Mouse (Mus musculus): ENCODE data around the gene Tmem69. TPM values are rescaled to one million over a fixed set of nuclear protein-coding genes. Genes with fewer than 3 reads are reported as not detected.

The Tmem69 gene
- 43.1 TPM for polyA plus RNA-seq (2014; fragmentation: Illumina TruSeq; extraction: RNeasy Lipid Tissue Mini Kit (QIAGEN cat#74804); ENCODE audit: low read depth, low replicate concordance)

DNA sequence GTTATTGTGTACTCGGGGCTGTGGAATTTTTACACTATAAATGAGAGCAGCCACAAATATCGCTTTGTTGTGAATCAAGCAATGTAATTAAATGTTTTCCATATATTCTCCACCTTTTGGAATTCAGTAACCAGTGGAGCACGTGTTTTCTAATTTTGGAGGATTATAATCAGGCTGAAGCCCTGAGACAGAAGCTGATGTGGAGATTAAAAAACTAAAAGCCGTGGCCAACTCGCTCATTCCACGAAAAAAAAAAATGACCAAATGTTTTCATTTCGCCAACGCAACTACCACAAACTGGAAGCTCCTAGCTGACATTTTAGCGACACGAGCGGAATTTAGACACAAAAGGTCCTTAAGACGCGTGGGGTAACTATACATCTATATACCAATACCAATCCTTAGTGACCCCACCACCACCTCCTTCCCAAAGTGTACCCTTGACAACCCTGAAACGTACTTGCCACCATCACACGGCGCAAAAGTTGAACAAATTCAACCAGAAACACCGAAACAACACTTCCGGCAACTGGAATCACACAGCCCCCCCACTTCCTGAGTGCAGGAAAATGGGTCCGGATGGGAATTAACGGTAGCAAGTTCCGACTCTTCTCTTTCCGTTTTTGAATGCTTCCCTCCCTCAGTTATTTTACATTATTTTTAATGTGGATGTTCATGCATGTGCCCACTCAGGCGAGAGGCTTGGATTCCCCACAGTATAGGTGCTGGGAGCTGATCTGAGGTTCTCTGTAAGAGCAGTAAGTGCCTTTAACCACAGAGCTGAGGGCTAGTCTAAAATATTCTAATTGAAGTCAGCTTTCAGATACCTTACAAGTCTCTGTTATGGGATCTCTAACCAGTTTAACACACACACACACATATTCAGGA is at the start of gene Tmem69:
Gene Tmem69 (minus strand): TSS at position 524 of the 888 bp plus-strand sequence.

DNA sequence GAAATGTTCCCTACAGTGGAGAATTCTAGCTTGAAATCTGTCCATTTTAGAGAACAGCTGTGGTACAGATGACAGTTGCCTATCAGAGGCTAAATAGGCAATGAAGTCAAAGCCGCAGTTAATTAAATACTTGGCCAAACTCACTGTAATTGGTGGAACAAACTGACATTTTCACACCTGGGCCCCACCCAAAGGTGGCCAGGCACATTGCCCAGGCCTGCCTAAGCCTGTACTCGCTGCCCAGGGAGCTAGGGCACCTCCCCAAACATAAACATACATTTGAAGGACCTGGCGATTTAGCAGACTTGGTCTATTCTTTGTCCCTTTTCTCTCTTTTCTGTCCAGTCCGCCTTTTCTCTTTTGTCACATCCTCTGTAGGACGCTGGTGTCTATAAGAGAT is 40.6 kb upstream of the Tmem69 start, which contains the start of gene Ccdc17:
Gene Ccdc17 (plus strand): TSS at position 276 of the 400 bp plus-strand sequence.

DNA sequence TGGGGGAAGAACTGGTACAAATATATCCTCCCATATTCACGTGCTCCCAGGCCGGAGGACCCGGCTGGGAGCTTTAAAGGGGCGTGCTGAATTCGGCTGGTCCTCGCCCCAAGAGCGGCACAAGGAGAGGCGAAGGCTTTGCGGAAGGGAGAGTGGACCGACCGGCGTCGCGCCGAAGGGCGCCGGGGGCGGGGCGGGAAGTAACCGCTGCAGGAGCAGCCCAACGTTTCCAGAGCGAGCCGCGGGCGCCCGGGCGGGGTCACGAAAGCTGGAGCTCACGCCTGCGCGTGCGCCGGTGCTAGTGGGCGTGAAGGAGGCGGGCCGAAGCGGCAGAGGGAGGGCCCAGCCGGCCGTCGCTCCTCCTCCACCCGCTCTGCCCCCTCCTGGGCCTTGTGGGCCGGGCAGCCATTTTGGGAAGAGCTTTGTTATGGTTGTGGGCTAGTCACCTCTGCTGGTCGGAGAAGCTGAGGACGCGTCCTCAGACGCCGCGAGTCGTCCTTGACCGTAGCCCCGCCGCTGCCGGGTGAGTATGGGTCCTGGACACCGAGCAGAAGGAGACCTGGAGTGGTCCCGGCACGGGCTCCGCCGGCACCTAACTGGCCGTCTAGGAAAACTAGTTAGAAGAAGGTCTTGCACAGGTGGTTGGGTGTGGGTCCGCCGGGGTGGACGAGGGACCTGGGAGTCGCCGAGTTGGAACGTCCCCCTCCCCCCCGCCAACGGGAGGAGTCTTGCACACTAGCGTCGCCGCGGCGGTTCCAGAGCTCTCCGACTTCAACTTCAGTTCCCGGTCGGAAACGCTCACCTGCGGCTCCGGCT is 1.8 kb upstream of the Tmem69 start, which contains the start of gene Gpbp1l1:
Gene Gpbp1l1 (plus strand): TSS at position 353 of the 816 bp plus-strand sequence.

DNA sequence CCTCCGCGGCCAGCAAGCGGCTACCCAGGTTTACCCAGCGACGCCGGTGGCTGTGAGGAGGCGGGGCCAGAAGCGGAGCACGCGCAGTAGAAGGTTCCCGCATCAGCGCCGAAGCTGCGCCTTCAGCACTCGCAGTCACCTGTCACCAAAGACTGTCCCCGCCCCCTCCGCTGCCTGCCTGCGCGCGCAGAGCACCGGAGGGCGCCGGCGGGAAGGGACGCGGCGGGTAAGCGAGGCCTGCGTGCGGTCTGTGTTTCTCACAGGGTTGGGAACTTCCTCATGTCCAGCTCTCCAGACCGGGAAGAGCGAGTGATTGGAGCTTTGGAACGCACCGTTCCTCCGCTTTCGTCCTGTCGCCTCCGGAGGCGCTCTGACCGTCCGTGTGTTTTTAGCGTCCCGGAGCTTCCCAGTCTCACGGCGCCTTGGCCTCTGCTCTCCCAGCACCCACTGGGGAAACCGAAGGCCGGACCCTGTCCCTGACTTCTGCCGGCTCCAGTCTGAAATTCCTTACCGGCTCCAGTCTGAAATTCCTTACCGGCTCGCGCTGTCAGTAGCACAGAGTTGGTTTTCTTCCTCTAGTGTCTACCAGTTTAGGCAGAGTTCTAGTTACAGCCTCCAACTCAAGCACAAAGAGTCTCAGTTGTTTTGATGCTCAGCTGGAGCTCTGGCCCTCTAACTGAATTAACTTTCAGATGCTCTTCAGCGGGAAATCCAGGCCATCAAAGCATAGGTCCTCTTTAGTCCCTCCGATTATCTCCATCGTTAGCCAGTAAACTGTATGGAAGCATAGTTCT is 48.1 kb downstream of the Tmem69 start, which contains the start of gene Ipp:
Gene Ipp (plus strand): TSS at position 125 of the 794 bp plus-strand sequence.

Other genes starting within 250 kb of the Tmem69 start
- gene Mast2, start 91.8 kb downstream of the Tmem69 start, polyA plus RNA-seq (2014; fragmentation: Illumina TruSeq; extraction: RNeasy Lipid Tissue Mini Kit (QIAGEN cat#74804); ENCODE audit: low read depth, low replicate concordance), result 58.9 TPM
- gene Ipp, start 48.4 kb downstream of the Tmem69 start, polyA plus RNA-seq (2014; fragmentation: Illumina TruSeq; extraction: RNeasy Lipid Tissue Mini Kit (QIAGEN cat#74804); ENCODE audit: low read depth, low replicate concordance), result 35.3 TPM
- gene Gpbp1l1, start 1.7 kb upstream of the Tmem69 start, polyA plus RNA-seq (2014; fragmentation: Illumina TruSeq; extraction: RNeasy Lipid Tissue Mini Kit (QIAGEN cat#74804); ENCODE audit: low read depth, low replicate concordance), result 79.2 TPM
- gene Ccdc17, start 40.7 kb upstream of the Tmem69 start, polyA plus RNA-seq (2014; fragmentation: Illumina TruSeq; extraction: RNeasy Lipid Tissue Mini Kit (QIAGEN cat#74804); ENCODE audit: low read depth, low replicate concordance), result 1.3 TPM
- gene Nasp, start 72.0 kb upstream of the Tmem69 start, polyA plus RNA-seq (2014; fragmentation: Illumina TruSeq; extraction: RNeasy Lipid Tissue Mini Kit (QIAGEN cat#74804); ENCODE audit: low read depth, low replicate concordance), result 1,868 TPM
- gene Akr1a1, start 95.7 kb upstream of the Tmem69 start, polyA plus RNA-seq (2014; fragmentation: Illumina TruSeq; extraction: RNeasy Lipid Tissue Mini Kit (QIAGEN cat#74804); ENCODE audit: low read depth, low replicate concordance), result 112 TPM
- 511 TPM for gene Prdx1, start 129.6 kb upstream of the Tmem69 start, polyA plus RNA-seq (2014; fragmentation: Illumina TruSeq; extraction: RNeasy Lipid Tissue Mini Kit (QIAGEN cat#74804); ENCODE audit: low read depth, low replicate concordance)
- gene Mmachc, start 152.5 kb upstream of the Tmem69 start, polyA plus RNA-seq (2014; fragmentation: Illumina TruSeq; extraction: RNeasy Lipid Tissue Mini Kit (QIAGEN cat#74804); ENCODE audit: low read depth, low replicate concordance), result 27.0 TPM
- gene Ccdc163, start 152.6 kb upstream of the Tmem69 start, polyA plus RNA-seq (2014; fragmentation: Illumina TruSeq; extraction: RNeasy Lipid Tissue Mini Kit (QIAGEN cat#74804); ENCODE audit: low read depth, low replicate concordance), result 93.6 TPM
- gene Tesk2, start 165.0 kb upstream of the Tmem69 start, polyA plus RNA-seq (2014; fragmentation: Illumina TruSeq; extraction: RNeasy Lipid Tissue Mini Kit (QIAGEN cat#74804); ENCODE audit: low read depth, low replicate concordance), result 24.2 TPM

Measured in testis, adult 10 weeks (tissue).